Mouse (Mus musculus) intestine, postnatal 0 days (tissue): ENCODE results near the gene Frmd4a. TPM values are rescaled to one million over a fixed set of nuclear protein-coding genes. Genes with fewer than 3 reads are reported as not detected.

ENCODE experiments used
- ATAC-seq: fragments of 200-750 bp; cut with Nextera tagmentation; 2 replicates; pipeline ENCODE4 v1.8.0; 2017; ENCODE audit warnings: mild to moderate bottlenecking, moderate TSS enrichment, moderate library complexity
- H3K27ac ChIP-seq: fragments of 300-500 bp; sonication (generic); 2 replicates; pipeline ENCODE4 v1.5.1; 2014; ENCODE audit warnings: mild to moderate bottlenecking, low read depth, low read length, moderate library complexity
- H3K27me3 ChIP-seq: fragments of 300-500 bp; sonication (generic); replicated peaks from 2 replicates; pipeline ENCODE4 v1.6.1; 2014; ENCODE audit warnings: low read length, mixed read lengths; ENCODE audit not compliant: control insufficient read depth, insufficient read depth
- H3K36me3 ChIP-seq: fragments of 300-500 bp; sonication (generic); 2 replicates; pipeline ENCODE4 v1.6.1; 2014; ENCODE audit warnings: mild to moderate bottlenecking, moderate library complexity; ENCODE audit not compliant: control insufficient read depth, insufficient read depth
- H3K4me1 ChIP-seq: fragments of 300-500 bp; sonication (generic); replicated peaks from 2 replicates; pipeline ENCODE4 v1.6.1; 2014; ENCODE audit warnings: antibody characterized with exemption, low read length, mixed read lengths; ENCODE audit not compliant: control insufficient read depth, insufficient read depth
- H3K4me2 ChIP-seq: fragments of 300-500 bp; sonication (generic); replicated peaks from 2 replicates; pipeline ENCODE4 v1.6.1; 2014; ENCODE audit warnings: low read depth, mild to moderate bottlenecking, moderate library complexity
- H3K4me3 ChIP-seq: fragments of 300-500 bp; sonication (generic); 2 replicates; pipeline ENCODE4 v1.5.1; 2014; ENCODE audit warnings: low read depth, low read length
- H3K9ac ChIP-seq: fragments of 300-500 bp; sonication (generic); 2 replicates; pipeline ENCODE4 v1.6.1; 2014; ENCODE audit warnings: mild to moderate bottlenecking, low read depth, low read length
- H3K9me3 ChIP-seq: fragments of 300-500 bp; sonication (generic); 2 replicates; pipeline ENCODE4 v1.6.1; 2016; ENCODE audit warnings: mixed run types; ENCODE audit not compliant: control insufficient read depth
- CTCF ChIP-seq: sonication (generic); IDR thresholded peaks from 2 replicates; pipeline ENCODE4 v1.5.1; 2016; ENCODE audit warnings: low read depth, mild to moderate bottlenecking, control low read depth, antibody characterized with exemption, moderate library complexity
- WGBS: fragments of 180-500 bp; shearing (Covaris S2); extraction: QIAGEN DNeasy Blood & Tissue Kit; methylation state at CpG from one replicate; pipeline ENCODE4 v1.1.7; 2014; 5-methylcytosine and 5-hydroxymethylcytosine counted together
- polyA plus RNA-seq: library from polyadenylated mRNA; unstranded; fragments of >200 nt; fragmentation: Nextera tagmentation; extraction: Ambion mirVana; gene quantifications from 2 replicates; pipeline ENCODE4 v1.2.1, GENCODE M21; 2015

Frmd4a gene
- polyA plus RNA-seq, 1 experiment from 2014 or later, result 4.5 TPM

GRCm38 (mm10) chr2:4386468-4386867 lies 369.0 kb downstream of the Frmd4a start:
- WGBS, result 33% methylated on average over 6 of the region's 6 CpGs

DNA sequence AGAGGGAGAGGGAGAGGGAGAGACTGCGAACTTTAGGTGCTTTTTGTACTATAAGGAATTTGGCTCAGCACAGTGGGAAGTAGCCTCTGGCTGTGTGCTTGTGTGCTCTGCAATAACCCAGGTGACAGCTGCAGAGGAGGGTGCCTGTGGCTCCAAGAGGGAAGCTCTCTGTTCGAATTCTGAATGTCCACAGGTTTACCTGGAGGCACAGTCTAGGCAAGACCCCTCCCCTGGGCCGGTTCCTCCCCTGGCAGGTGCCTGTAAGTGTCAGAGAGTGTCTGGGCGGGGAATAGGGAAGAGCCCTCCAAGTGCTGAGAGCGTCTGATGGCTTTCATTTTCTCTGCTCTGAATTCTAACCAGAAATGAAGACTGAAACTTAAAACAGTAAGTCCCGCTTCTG lies 371.8 kb downstream of the Frmd4a start:
- no peak for ATAC-seq

More at GRCm38 (mm10) chr2:4386468-4386867, 369.0 kb downstream of the Frmd4a start:
- no peak for TF ChIP-seq CTCF
- H3K4me3 ChIP-seq, result no peak overlapping the region
- H3K27me3 ChIP-seq, result no peaks in the 10 kb centered on the region
- H3K9me3 ChIP-seq, result no peaks in the 10 kb centered on the region
- H3K36me3 ChIP-seq, result no peaks in the 10 kb centered on the region
- no peak overlapping the region for H3K9ac ChIP-seq
- H3K4me2 ChIP-seq, result no peak overlapping the region
- no peak overlapping the region for H3K27ac ChIP-seq
- no peaks in the 10 kb centered on the region for H3K4me1 ChIP-seq
- no peak for ATAC-seq

DNA sequence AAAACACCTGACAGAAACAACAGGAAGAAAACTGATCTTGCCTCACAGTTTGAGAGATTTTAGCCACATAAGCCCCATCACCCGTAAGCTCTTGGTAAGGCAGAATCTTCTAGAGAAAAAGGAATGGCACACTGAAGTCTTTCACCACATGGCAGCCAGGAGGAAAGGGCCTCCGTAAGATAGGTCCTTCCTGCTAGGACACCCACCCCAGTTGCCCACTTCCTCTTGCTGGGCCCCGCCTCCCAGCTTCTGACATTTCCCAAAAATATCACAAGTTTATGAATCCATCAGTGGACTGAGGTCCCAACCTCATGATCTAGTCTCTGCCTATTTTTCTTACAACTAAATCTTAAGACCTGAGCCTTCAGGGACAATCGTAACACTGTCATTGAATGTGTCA lies 373.6 kb downstream of the Frmd4a start:
- Histone ChIP-seq H3K9me3 (no peaks in the 10 kb centered on the region), H3K36me3 (no peaks in the 10 kb centered on the region), H3K4me3 (no peak overlapping the region), H3K4me1 (no peaks in the 10 kb centered on the region), H3K4me2 (no peak overlapping the region), H3K9ac (no peak overlapping the region), H3K27ac (no peak overlapping the region), H3K27me3 (no peaks in the 10 kb centered on the region)
- no peak for ATAC-seq
- 81% methylated on average over 4 of the region's 4 CpGs for WGBS
- no peak for TF ChIP-seq CTCF

More for the DNA sequence above, 371.8 kb downstream of the Frmd4a start:
- no peak for TF ChIP-seq CTCF
- Histone ChIP-seq H3K9ac (no peak overlapping the region), H3K36me3 (no peaks in the 10 kb centered on the region), H3K4me1 (no peaks in the 10 kb centered on the region), H3K27ac (no peak overlapping the region), H3K4me3 (peak overlapping the region; percentile 9; the same call in 1 of the 2 replicates), H3K4me2 (peak overlapping the region; percentile 55), H3K9me3 (no peaks in the 10 kb centered on the region), H3K27me3 (no peaks in the 10 kb centered on the region)
- WGBS, result 27% methylated on average over 6 of the region's 6 CpGs

DNA sequence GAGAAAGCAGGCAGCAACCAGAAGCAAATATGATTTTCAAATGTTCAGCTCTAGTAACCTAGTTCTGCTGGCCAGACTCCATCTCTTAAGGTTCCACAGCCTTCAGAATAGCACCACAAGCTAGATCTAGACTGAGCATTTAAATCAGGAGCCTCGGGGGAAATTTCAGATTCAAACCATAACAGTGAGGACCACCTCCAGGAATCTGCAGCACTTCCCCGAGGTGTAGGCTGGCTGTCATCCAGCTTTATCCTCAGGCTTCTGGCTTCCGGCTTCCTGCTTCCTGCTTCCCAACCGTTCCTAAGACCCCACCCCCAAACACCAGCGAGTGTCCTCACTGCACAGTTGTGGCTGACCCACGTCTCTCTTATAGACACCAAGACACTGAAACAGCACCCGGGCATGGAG lies 374.2 kb downstream of the Frmd4a start:
- ATAC-seq, result no peak
- Histone ChIP-seq H3K27me3 (no peaks in the 10 kb centered on the region), H3K4me2 (peak overlapping the region; percentile 24; the same call in 1 of the 2 replicates), H3K36me3 (no peaks in the 10 kb centered on the region), H3K9me3 (no peaks in the 10 kb centered on the region), H3K27ac (no peak overlapping the region), H3K9ac (no peak overlapping the region), H3K4me3 (no peak overlapping the region), H3K4me1 (no peaks in the 10 kb centered on the region)
- no peak for TF ChIP-seq CTCF
- WGBS, result 36% methylated on average over 7 of the region's 7 CpGs

DNA sequence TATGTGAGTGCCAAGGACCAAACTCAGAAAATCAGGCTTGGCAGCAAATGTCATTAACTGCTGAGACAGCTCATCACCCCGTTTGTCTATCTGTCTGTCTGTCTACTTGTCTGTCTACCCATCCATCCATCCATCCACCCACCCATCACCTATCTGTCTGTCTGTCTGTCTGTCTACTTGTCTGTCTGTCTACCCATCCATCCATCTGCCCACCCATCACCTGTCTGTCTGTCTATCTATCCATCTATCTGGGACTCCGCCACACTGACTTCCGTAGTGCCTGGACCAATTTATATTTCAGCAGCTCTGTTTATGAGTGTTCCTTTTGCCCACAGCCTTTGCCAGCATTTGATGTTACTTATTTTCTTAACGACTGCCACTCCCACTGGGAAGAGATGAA lies 375.5 kb downstream of the Frmd4a start:
- no peaks in the 10 kb centered on the region for H3K9me3 ChIP-seq

DNA sequence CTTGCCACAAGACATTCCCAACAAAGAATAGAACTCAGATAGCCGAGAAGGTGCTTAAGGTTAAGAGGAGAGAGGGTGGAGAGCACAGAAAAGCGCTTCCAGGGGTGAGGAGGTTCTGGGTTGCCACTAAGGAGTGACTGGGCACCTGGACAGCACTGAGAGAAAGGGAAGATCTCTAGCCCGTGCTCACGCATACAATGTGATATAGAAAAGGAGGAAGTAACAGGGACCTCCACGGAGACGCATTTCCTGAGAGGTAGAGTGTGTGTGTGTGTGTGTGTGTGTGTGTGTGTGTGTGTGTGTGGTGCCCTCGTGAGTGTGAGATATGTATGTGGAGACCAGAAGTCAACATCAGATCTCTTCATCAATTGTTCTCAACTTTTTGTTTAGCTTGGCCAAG lies 377.1 kb downstream of the Frmd4a start:
- no peak for ATAC-seq
- H3K4me3 ChIP-seq, result no peak overlapping the region
- no peak overlapping the region for H3K9ac ChIP-seq
- no peaks in the 10 kb centered on the region for H3K9me3 ChIP-seq
- 75% methylated on average over 7 of the region's 7 CpGs for WGBS
- H3K4me1 ChIP-seq, result no peaks in the 10 kb centered on the region
- TF ChIP-seq CTCF, result no peak
- H3K27me3 ChIP-seq, result no peaks in the 10 kb centered on the region
- H3K36me3 ChIP-seq, result no peaks in the 10 kb centered on the region
- no peak overlapping the region for H3K4me2 ChIP-seq
- H3K27ac ChIP-seq, result no peak overlapping the region

More for the DNA sequence above, 375.5 kb downstream of the Frmd4a start:
- Histone ChIP-seq H3K27me3 (no peaks in the 10 kb centered on the region), H3K27ac (no peak overlapping the region), H3K9ac (no peak overlapping the region), H3K4me1 (no peaks in the 10 kb centered on the region), H3K36me3 (no peaks in the 10 kb centered on the region), H3K4me2 (no peak overlapping the region), H3K4me3 (no peak overlapping the region)
- no peak for TF ChIP-seq CTCF
- 84% methylated on average over 4 of the region's 4 CpGs for WGBS
- ATAC-seq, result no peak

- ATAC-seq, result no peak
- WGBS, result 60% methylated on average over 1 of the region's 1 CpGs
- Histone ChIP-seq H3K9ac (no peak overlapping the region), H3K36me3 (no peaks in the 10 kb centered on the region), H3K4me3 (no peak overlapping the region), H3K4me1 (no peaks in the 10 kb centered on the region), H3K4me2 (no peak overlapping the region), H3K9me3 (no peaks in the 10 kb centered on the region), H3K27ac (no peak overlapping the region), H3K27me3 (peaks cover 6% of the 10 kb centered on the region; the same call in 1 of the 2 replicates)
- TF ChIP-seq CTCF, result no peak
Observed at GRCm38 (mm10) chr2:4399721-4400120, 382.2 kb downstream of the Frmd4a start.
